Mouse (Mus musculus): ENCODE results near the gene Chd2.

Chd2 gene

DNA sequence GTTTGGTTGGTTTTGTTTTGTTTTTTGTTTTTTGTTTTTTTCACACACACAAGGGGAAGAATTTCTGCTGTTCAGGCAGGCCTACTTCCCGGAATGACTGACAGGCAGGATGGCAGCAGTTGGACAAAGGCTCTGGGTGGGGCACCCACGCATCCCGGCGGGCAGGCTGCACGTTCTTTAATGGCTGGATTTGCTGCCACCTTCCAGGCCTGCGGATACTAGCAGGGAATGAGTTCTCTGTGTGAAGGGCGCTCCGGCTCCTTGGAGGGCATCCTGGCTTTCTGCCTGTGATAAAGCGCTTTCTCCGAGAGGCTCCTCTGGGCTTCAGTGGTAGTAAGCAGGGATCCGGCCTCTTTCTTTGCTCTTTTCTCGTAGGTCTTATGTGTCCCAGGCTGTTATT lies 164.3 kb downstream of the Chd2 start:
- DNase-seq (ENCODE audit: low read depth, low spot score) = no peak

Measured in R1 (cell line).